Mouse (Mus musculus): ENCODE measurements around the gene Pla2g10. TPM values are rescaled to one million over a fixed set of nuclear protein-coding genes. Genes with fewer than 3 reads are reported as not detected.

The Pla2g10 gene
- polyA plus RNA-seq, 1 experiment from 2014 or later, result not detected

GRCm38 (mm10) chr16:13704676-13705075, 26.1 kb downstream of the Pla2g10 start:
- Histone ChIP-seq H3K27ac (ENCODE audit: low read depth) (no peak overlapping the region), H3K36me3 (replicated peaks; ENCODE audit: insufficient read depth, low read length) (peaks cover 12% of the 10 kb centered on the region), H3K4me3 (ENCODE audit: low read depth, low read length) (no peak overlapping the region), H3K4me2 (ENCODE audit: low read depth, low read length) (no peak overlapping the region), H3K9ac (replicated peaks) (no peak overlapping the region), H3K4me1 (ENCODE audit: insufficient read depth) (no peaks in the 10 kb centered on the region), H3K27me3 (ENCODE audit: insufficient read depth, low read length) (no peaks in the 10 kb centered on the region), H3K9me3 (ENCODE audit: low read length) (no peaks in the 10 kb centered on the region)
- ATAC-seq (no peak), DNase-seq (no peak)
- no peak for TF ChIP-seq EP300 (IDR thresholded peaks at IDR 0.05; ENCODE audit: low read depth)
- no peak for TF ChIP-seq CTCF (IDR thresholded peaks at IDR 0.05; ENCODE audit: low read depth)
- 91% methylated on average over 10 of the region's 10 CpGs for WGBS (ENCODE audit: insufficient replicate concordance)

- Histone ChIP-seq H3K4me3 (ENCODE audit: low read depth, low read length) (no peak overlapping the region), H3K4me1 (ENCODE audit: insufficient read depth) (no peaks in the 10 kb centered on the region), H3K27ac (ENCODE audit: low read depth) (no peak overlapping the region), H3K36me3 (replicated peaks; ENCODE audit: insufficient read depth, low read length) (peaks cover 31% of the 10 kb centered on the region), H3K9ac (replicated peaks) (no peak overlapping the region), H3K27me3 (ENCODE audit: insufficient read depth, low read length) (no peaks in the 10 kb centered on the region), H3K4me2 (ENCODE audit: low read depth, low read length) (no peak overlapping the region), H3K9me3 (ENCODE audit: low read length) (no peaks in the 10 kb centered on the region)
- WGBS (ENCODE audit: insufficient replicate concordance), result 88% methylated on average over 7 of the region's 7 CpGs
- ATAC-seq (no peak), DNase-seq (peak; percentile 21)
- TF ChIP-seq EP300 (IDR thresholded peaks at IDR 0.05; ENCODE audit: low read depth) (no peak), CTCF (IDR thresholded peaks at IDR 0.05; ENCODE audit: low read depth) (no peak)
These were observed 28.6 kb downstream of the Pla2g10 start for GRCm38 (mm10) chr16:13702184-13702583.

GRCm38 (mm10) chr16:13698998-13699397, 31.8 kb downstream of the Pla2g10 start:
- no peaks in the 10 kb centered on the region for H3K27me3 ChIP-seq (ENCODE audit: insufficient read depth, low read length)
- TF ChIP-seq CTCF (IDR thresholded peaks at IDR 0.05; ENCODE audit: low read depth) (peak; percentile 55), EP300 (IDR thresholded peaks at IDR 0.05; ENCODE audit: low read depth) (no peak)
- H3K4me1 ChIP-seq (ENCODE audit: insufficient read depth), result no peaks in the 10 kb centered on the region
- peaks cover 45% of the 10 kb centered on the region for H3K36me3 ChIP-seq (replicated peaks; ENCODE audit: insufficient read depth, low read length)
- WGBS (ENCODE audit: insufficient replicate concordance), result 85% methylated on average over 7 of the region's 7 CpGs
- H3K27ac ChIP-seq (ENCODE audit: low read depth), result no peak overlapping the region
- no peak overlapping the region for H3K4me3 ChIP-seq (ENCODE audit: low read depth, low read length)
- DNase-seq (no peak), ATAC-seq (no peak)
- no peaks in the 10 kb centered on the region for H3K9me3 ChIP-seq (ENCODE audit: low read length)
- no peak overlapping the region for H3K4me2 ChIP-seq (ENCODE audit: low read depth, low read length)
- H3K9ac ChIP-seq (replicated peaks), result no peak overlapping the region

GRCm38 (mm10) chr16:13678601-13679319, 52.0 kb downstream of the Pla2g10 start:
- no peak overlapping the region for H3K4me3 ChIP-seq (ENCODE audit: low read depth, low read length)
- DNase-seq, result no peak
- peaks cover 15% of the 10 kb centered on the region for H3K36me3 ChIP-seq (replicated peaks; ENCODE audit: insufficient read depth, low read length)
- peaks cover under 1% of the 10 kb centered on the region; the same call in 1 of the 2 replicates for H3K4me1 ChIP-seq (ENCODE audit: insufficient read depth)
- 76% methylated on average over 3 of the region's 3 CpGs for WGBS (ENCODE audit: insufficient replicate concordance)
- no peak overlapping the region for H3K4me2 ChIP-seq (ENCODE audit: low read depth, low read length)
- H3K27me3 ChIP-seq (ENCODE audit: insufficient read depth, low read length), result no peaks in the 10 kb centered on the region
- H3K9ac ChIP-seq (replicated peaks), result no peak overlapping the region
- H3K27ac ChIP-seq (ENCODE audit: low read depth), result peak overlapping the region; percentile 80
- peak; percentile 94 for ATAC-seq
- no peak for TF ChIP-seq CTCF (IDR thresholded peaks at IDR 0.05; ENCODE audit: low read depth)
- TF ChIP-seq EP300 (IDR thresholded peaks at IDR 0.05; ENCODE audit: low read depth), result peak; percentile 38; the same call in 1 of the 2 replicates
- H3K9me3 ChIP-seq (ENCODE audit: low read length), result no peaks in the 10 kb centered on the region

- peaks cover 15% of the 10 kb centered on the region for H3K36me3 ChIP-seq (replicated peaks; ENCODE audit: insufficient read depth, low read length)
- H3K9me3 ChIP-seq (ENCODE audit: low read length), result no peaks in the 10 kb centered on the region
- ATAC-seq (no peak), DNase-seq (no peak)
- no peak overlapping the region for H3K4me3 ChIP-seq (ENCODE audit: low read depth, low read length)
- H3K4me2 ChIP-seq (ENCODE audit: low read depth, low read length), result no peak overlapping the region
- H3K4me1 ChIP-seq (ENCODE audit: insufficient read depth), result peaks cover 10% of the 10 kb centered on the region
- no peak for TF ChIP-seq EP300 (IDR thresholded peaks at IDR 0.05; ENCODE audit: low read depth)
- TF ChIP-seq CTCF (IDR thresholded peaks at IDR 0.05; ENCODE audit: low read depth), result no peak
- H3K27me3 ChIP-seq (ENCODE audit: insufficient read depth, low read length), result no peaks in the 10 kb centered on the region
- 62% methylated on average over 3 of the region's 3 CpGs for WGBS (ENCODE audit: insufficient replicate concordance)
- no peak overlapping the region for H3K9ac ChIP-seq (replicated peaks)
- H3K27ac ChIP-seq (ENCODE audit: low read depth), result no peak overlapping the region
These were observed 56.3 kb downstream of the Pla2g10 start for GRCm38 (mm10) chr16:13674511-13674910.

- Histone ChIP-seq H3K4me3 (ENCODE audit: low read depth, low read length) (peak overlapping the region; percentile 65; the same call in 1 of the 2 replicates), H3K9ac (replicated peaks) (peak overlapping the region; percentile 49; the same call in 1 of the 2 replicates)
These were observed 57.7 kb downstream of the Pla2g10 start for GRCm38 (mm10) chr16:13673114-13673513.

More at GRCm38 (mm10) chr16:13673114-13673513, 57.7 kb downstream of the Pla2g10 start:
- 76% methylated on average over 5 of the region's 5 CpGs for WGBS (ENCODE audit: insufficient replicate concordance)
- H3K36me3 ChIP-seq (replicated peaks; ENCODE audit: insufficient read depth, low read length), result peaks cover 15% of the 10 kb centered on the region
- no peaks in the 10 kb centered on the region for H3K9me3 ChIP-seq (ENCODE audit: low read length)
- H3K4me1 ChIP-seq (ENCODE audit: insufficient read depth), result peaks cover 21% of the 10 kb centered on the region
- DNase-seq (no peak), ATAC-seq (no peak)
- H3K27ac ChIP-seq (ENCODE audit: low read depth), result peak overlapping the region; percentile 78
- H3K27me3 ChIP-seq (ENCODE audit: insufficient read depth, low read length), result no peaks in the 10 kb centered on the region
- H3K4me2 ChIP-seq (ENCODE audit: low read depth, low read length), result peak overlapping the region; percentile 73
- TF ChIP-seq EP300 (IDR thresholded peaks at IDR 0.05; ENCODE audit: low read depth) (no peak), CTCF (IDR thresholded peaks at IDR 0.05; ENCODE audit: low read depth) (no peak)

Measured in liver, postnatal 0 days (tissue).